Mouse (Mus musculus): ENCODE measurements at regions not wholly inside any gene's neighbourhood (a gene's known extent, or its start where the extent isn't known, plus 50 kb on each side); places are given as distances from the start of the nearest gene placed in this dataset.

GRCm38 (mm10) chr8:64369973-64370372, 163.9 kb upstream of the Tll1 start:
- Histone ChIP-seq H3K4me2 (ENCODE audit: low read depth, low read length) (peak overlapping the region; percentile 42; the same call in 1 of the 2 replicates), H3K9me3 (replicated peaks; ENCODE audit: control insufficient read depth, low read length) (no peaks in the 10 kb centered on the region), H3K9ac (replicated peaks; ENCODE audit: low read depth, low read length) (no peak overlapping the region), H3K27ac (ENCODE audit: low read depth) (no peak overlapping the region), H3K4me1 (ENCODE audit: control insufficient read depth, insufficient read depth) (peaks cover 4% of the 10 kb centered on the region; the same call in 1 of the 2 replicates), H3K27me3 (ENCODE audit: control insufficient read depth, insufficient read depth, low read length) (no peaks in the 10 kb centered on the region), H3K4me3 (ENCODE audit: low read depth, low read length) (no peak overlapping the region), H3K36me3 (replicated peaks; ENCODE audit: control insufficient read depth, insufficient read depth, low read length) (no peaks in the 10 kb centered on the region)
- WGBS, result 7% methylated on average over 6 of the region's 6 CpGs
- no peak for ATAC-seq (ENCODE audit: insufficient read depth, low read depth)
- DNase-seq (ENCODE audit: low spot score), result peak; percentile 38
- TF ChIP-seq CTCF (IDR thresholded peaks at IDR 0.05; ENCODE audit: low read depth) (no peak), EP300 (IDR thresholded peaks at IDR 0.05; ENCODE audit: low read depth) (no peak)

GRCm38 (mm10) chr8:64367906-64368305, 161.8 kb upstream of the Tll1 start:
- Histone ChIP-seq H3K4me2 (ENCODE audit: low read depth, low read length) (no peak overlapping the region), H3K4me3 (ENCODE audit: low read depth, low read length) (no peak overlapping the region), H3K27me3 (ENCODE audit: control insufficient read depth, insufficient read depth, low read length) (no peaks in the 10 kb centered on the region), H3K4me1 (ENCODE audit: control insufficient read depth, insufficient read depth) (peaks cover 4% of the 10 kb centered on the region; the same call in 1 of the 2 replicates), H3K9me3 (replicated peaks; ENCODE audit: control insufficient read depth, low read length) (no peaks in the 10 kb centered on the region), H3K9ac (replicated peaks; ENCODE audit: low read depth, low read length) (no peak overlapping the region), H3K36me3 (replicated peaks; ENCODE audit: control insufficient read depth, insufficient read depth, low read length) (no peaks in the 10 kb centered on the region), H3K27ac (ENCODE audit: low read depth) (no peak overlapping the region)
- 82% methylated on average over 4 of the region's 4 CpGs for WGBS
- DNase-seq (ENCODE audit: low spot score) (no peak), ATAC-seq (ENCODE audit: insufficient read depth, low read depth) (no peak)
- TF ChIP-seq CTCF (IDR thresholded peaks at IDR 0.05; ENCODE audit: low read depth) (no peak), EP300 (IDR thresholded peaks at IDR 0.05; ENCODE audit: low read depth) (no peak)

GRCm38 (mm10) chr8:64366974-64367266, 160.8 kb upstream of the Tll1 start:
- DNase-seq (ENCODE audit: low spot score), result no peak
- WGBS, result 79% methylated on average over 9 of the region's 9 CpGs
- ATAC-seq (ENCODE audit: insufficient read depth, low read depth), result no peak

GRCm38 (mm10) chr8:64366226-64366973, 160.3 kb upstream of the Tll1 start:
- ATAC-seq (ENCODE audit: insufficient read depth, low read depth), result no peak
- no peak overlapping the region for H3K9ac ChIP-seq (replicated peaks; ENCODE audit: low read depth, low read length)
- 87% methylated on average over 11 of the region's 11 CpGs for whole genome bisulfite sequencing
- H3K27me3 ChIP-seq (ENCODE audit: control insufficient read depth, insufficient read depth, low read length), result no peaks in the 10 kb centered on the region
- H3K4me2 ChIP-seq (ENCODE audit: low read depth, low read length), result no peak overlapping the region
- DNase-seq (ENCODE audit: low spot score), result no peak
- no peaks in the 10 kb centered on the region for H3K9me3 ChIP-seq (replicated peaks; ENCODE audit: control insufficient read depth, low read length)
- H3K36me3 ChIP-seq (replicated peaks; ENCODE audit: control insufficient read depth, insufficient read depth, low read length), result no peaks in the 10 kb centered on the region
- no peak overlapping the region for H3K4me3 ChIP-seq (ENCODE audit: low read depth, low read length)
- no peak for TF ChIP-seq CTCF (IDR thresholded peaks at IDR 0.05; ENCODE audit: low read depth)
- no peak for TF ChIP-seq EP300 (IDR thresholded peaks at IDR 0.05; ENCODE audit: low read depth)
- H3K27ac ChIP-seq (ENCODE audit: low read depth), result no peak overlapping the region
- H3K4me1 ChIP-seq (ENCODE audit: control insufficient read depth, insufficient read depth), result peaks cover 4% of the 10 kb centered on the region; the same call in 1 of the 2 replicates

More at GRCm38 (mm10) chr8:64366974-64367266, 160.8 kb upstream of the Tll1 start:
- H3K27me3 ChIP-seq (ENCODE audit: control insufficient read depth, insufficient read depth, low read length), result no peaks in the 10 kb centered on the region
- H3K9me3 ChIP-seq (replicated peaks; ENCODE audit: control insufficient read depth, low read length), result no peaks in the 10 kb centered on the region
- TF ChIP-seq EP300 (IDR thresholded peaks at IDR 0.05; ENCODE audit: low read depth), result no peak
- no peak for TF ChIP-seq CTCF (IDR thresholded peaks at IDR 0.05; ENCODE audit: low read depth)
- no peaks in the 10 kb centered on the region for H3K36me3 ChIP-seq (replicated peaks; ENCODE audit: control insufficient read depth, insufficient read depth, low read length)
- peaks cover 4% of the 10 kb centered on the region; the same call in 1 of the 2 replicates for H3K4me1 ChIP-seq (ENCODE audit: control insufficient read depth, insufficient read depth)
- H3K4me3 ChIP-seq (ENCODE audit: low read depth, low read length), result no peak overlapping the region
- H3K9ac ChIP-seq (replicated peaks; ENCODE audit: low read depth, low read length), result no peak overlapping the region
- H3K4me2 ChIP-seq (ENCODE audit: low read depth, low read length), result no peak overlapping the region
- no peak overlapping the region for H3K27ac ChIP-seq (ENCODE audit: low read depth)

GRCm38 (mm10) chr8:64357092-64357491, 151.0 kb upstream of the Tll1 start:
- ATAC-seq (ENCODE audit: insufficient read depth, low read depth) (no peak), DNase-seq (ENCODE audit: low spot score) (no peak)
- Histone ChIP-seq H3K4me2 (ENCODE audit: low read depth, low read length) (no peak overlapping the region), H3K9ac (replicated peaks; ENCODE audit: low read depth, low read length) (no peak overlapping the region), H3K27ac (ENCODE audit: low read depth) (no peak overlapping the region), H3K4me3 (ENCODE audit: low read depth, low read length) (no peak overlapping the region), H3K4me1 (ENCODE audit: control insufficient read depth, insufficient read depth) (no peaks in the 10 kb centered on the region), H3K27me3 (ENCODE audit: control insufficient read depth, insufficient read depth, low read length) (no peaks in the 10 kb centered on the region), H3K9me3 (replicated peaks; ENCODE audit: control insufficient read depth, low read length) (no peaks in the 10 kb centered on the region), H3K36me3 (replicated peaks; ENCODE audit: control insufficient read depth, insufficient read depth, low read length) (no peaks in the 10 kb centered on the region)
- no peak for TF ChIP-seq EP300 (IDR thresholded peaks at IDR 0.05; ENCODE audit: low read depth)
- no peak for TF ChIP-seq CTCF (IDR thresholded peaks at IDR 0.05; ENCODE audit: low read depth)
- 88% methylated on average over 5 of the region's 5 CpGs for WGBS
